Mouse (Mus musculus) lung, postnatal 0 days (tissue): Measurements from ENCODE around the gene Rock2. TPM values are rescaled to one million over a fixed set of nuclear protein-coding genes. Genes with fewer than 3 reads are reported as not detected.

ENCODE experiments used
- ATAC-seq: fragments of 200-750 bp; cut with Nextera tagmentation; 2 replicates; pipeline ENCODE4 v1.8.0; 2017; ENCODE audit warnings: moderate library complexity
- DNase-seq: peaks from one replicate; pipeline ENCODE4 v3.0.0-alpha.2; 2016; ENCODE audit warnings: low spot score
- H3K27ac ChIP-seq: fragments of 300-500 bp; sonication (generic); 2 replicates; pipeline ENCODE4 v1.5.1; 2014; ENCODE audit warnings: antibody characterized with exemption, mild to moderate bottlenecking, low read length, mixed read lengths
- H3K27me3 ChIP-seq: fragments of 300-500 bp; sonication (generic); replicated peaks from 2 replicates; pipeline ENCODE4 v1.6.1; 2014; ENCODE audit warnings: low read length, mixed read lengths; ENCODE audit not compliant: insufficient read depth
- H3K36me3 ChIP-seq: fragments of 300-500 bp; sonication (generic); 2 replicates; pipeline ENCODE4 v1.6.1; 2014; ENCODE audit warnings: low read length, mixed read lengths; ENCODE audit not compliant: insufficient read depth
- H3K4me1 ChIP-seq: fragments of 300-500 bp; sonication (generic); 2 replicates; pipeline ENCODE4 v1.6.1; 2014; ENCODE audit warnings: antibody characterized with exemption, low read depth, low read length, mixed read lengths; ENCODE audit not compliant: insufficient read depth
- H3K4me2 ChIP-seq: fragments of 300-500 bp; sonication (generic); replicated peaks from 2 replicates; pipeline ENCODE4 v1.6.1; 2014; ENCODE audit warnings: low read depth, mild to moderate bottlenecking, low read length, moderate library complexity, mixed read lengths
- H3K4me3 ChIP-seq: fragments of 300-500 bp; sonication (generic); 2 replicates; pipeline ENCODE4 v1.5.1; 2014; ENCODE audit warnings: low read depth, low read length
- H3K9ac ChIP-seq: fragments of 300-500 bp; sonication (generic); replicated peaks from 2 replicates; pipeline ENCODE4 v1.6.1; 2014; ENCODE audit warnings: low read depth, mild to moderate bottlenecking
- H3K9me3 ChIP-seq: fragments of 300-500 bp; sonication (generic); 2 replicates; pipeline ENCODE4 v1.6.1; 2016; ENCODE audit warnings: low read length, mixed read lengths
- CTCF ChIP-seq: IDR thresholded peaks from 2 replicates; pipeline ENCODE4 v1.5.1; 2016; ENCODE audit warnings: antibody characterized with exemption, mild to moderate bottlenecking
- EP300 ChIP-seq: IDR thresholded peaks from 2 replicates; pipeline ENCODE4 v1.6.1; 2016; ENCODE audit warnings: antibody characterized with exemption, mild to moderate bottlenecking, control low read depth
- WGBS: fragments of 180-500 bp; shearing (Covaris S2); extraction: QIAGEN DNeasy Blood & Tissue Kit; methylation state at CpG from one replicate; pipeline ENCODE4 v1.1.7; 2014; 5-methylcytosine and 5-hydroxymethylcytosine counted together
- polyA plus RNA-seq: library from polyadenylated mRNA; unstranded; fragments of >200 nt; fragmentation: Nextera tagmentation; extraction: Ambion mirVana; gene quantifications from 2 replicates; pipeline ENCODE4 v1.2.1, GENCODE M21; 2015

Rock2 gene
- polyA plus RNA-seq, 1 experiment from 2014 or later = 18.2 TPM

GRCm38 (mm10) chr12:17022145-17022544 lies 127.5 kb downstream of the Rock2 start:
- 77% methylated on average over 4 of the region's 4 CpGs for WGBS
- no peaks in the 10 kb centered on the region for H3K4me1 ChIP-seq
- ATAC-seq (no peak), DNase-seq (no peak)
- H3K27ac ChIP-seq = no peak overlapping the region
- H3K27me3 ChIP-seq = no peaks in the 10 kb centered on the region
- no peak overlapping the region for H3K9ac ChIP-seq
- no peaks in the 10 kb centered on the region for H3K36me3 ChIP-seq
- no peaks in the 10 kb centered on the region for H3K9me3 ChIP-seq
- TF ChIP-seq CTCF (no peak), EP300 (no peak)
- no peak overlapping the region for H3K4me3 ChIP-seq
- H3K4me2 ChIP-seq = no peak overlapping the region

GRCm38 (mm10) chr12:17024554-17025110 lies 129.9 kb downstream of the Rock2 start:
- no peak for DNase-seq
- TF ChIP-seq EP300 (no peak), CTCF (no peak)
- whole genome bisulfite sequencing = 88% methylated on average over 6 of the region's 6 CpGs

DNA sequence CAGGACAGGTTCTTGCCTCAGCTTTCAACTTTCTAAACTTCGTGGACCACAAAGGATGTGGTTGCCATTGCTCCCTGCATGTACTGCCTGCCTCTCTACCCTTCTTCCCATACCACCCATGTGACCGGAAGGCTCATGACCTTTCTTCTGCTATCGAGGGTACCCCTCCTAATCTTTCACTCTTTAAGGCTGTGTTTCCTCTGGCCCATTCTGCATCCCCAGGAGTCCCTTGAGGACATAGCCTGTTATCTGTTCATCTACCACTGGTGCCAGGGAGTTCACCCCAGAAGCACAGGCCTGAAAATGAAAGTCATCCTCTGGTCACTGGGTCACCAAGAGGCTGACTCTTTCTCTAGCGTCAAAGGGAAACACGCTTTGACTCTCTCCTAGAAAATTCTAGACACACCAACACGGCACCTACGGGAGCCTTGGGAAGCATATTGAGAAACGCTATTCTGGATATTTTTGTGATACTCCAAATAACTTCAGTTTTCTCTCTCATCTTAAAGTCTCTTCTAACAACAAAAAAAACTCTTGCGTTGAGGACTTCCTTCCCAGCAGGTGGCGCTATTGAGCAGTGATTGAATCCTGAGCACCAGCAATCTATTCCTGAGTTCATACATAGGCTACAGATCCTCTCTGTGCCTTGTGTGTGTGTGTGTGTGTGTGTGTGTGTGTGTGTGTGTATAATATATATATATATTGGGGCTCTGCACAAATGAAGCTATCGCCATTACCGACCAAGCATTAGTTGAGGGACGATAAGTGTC lies 138.2 kb downstream of the Rock2 start:
- H3K27ac ChIP-seq = no peak overlapping the region
- no peak for TF ChIP-seq EP300
- peak; percentile 87 for TF ChIP-seq CTCF
- no peak overlapping the region for H3K9ac ChIP-seq
- ATAC-seq (0 out of 2 replicates have a peak, but pooled peaks have one; percentile 36), DNase-seq (peak; percentile 84)
- H3K36me3 ChIP-seq = no peaks in the 10 kb centered on the region
- no peak overlapping the region for H3K4me3 ChIP-seq
- WGBS = 35% methylated on average over 13 of the region's 13 CpGs
- H3K4me1 ChIP-seq = no peaks in the 10 kb centered on the region
- H3K27me3 ChIP-seq = no peaks in the 10 kb centered on the region
- H3K9me3 ChIP-seq = no peaks in the 10 kb centered on the region
- no peak overlapping the region for H3K4me2 ChIP-seq

More at GRCm38 (mm10) chr12:17024554-17025110, 129.9 kb downstream of the Rock2 start:
- Histone ChIP-seq H3K27ac (no peak overlapping the region), H3K9ac (no peak overlapping the region), H3K4me2 (no peak overlapping the region), H3K27me3 (no peaks in the 10 kb centered on the region), H3K4me3 (no peak overlapping the region), H3K36me3 (no peaks in the 10 kb centered on the region), H3K9me3 (no peaks in the 10 kb centered on the region), H3K4me1 (no peaks in the 10 kb centered on the region)
- no peak for ATAC-seq

- ATAC-seq (no peak), DNase-seq (no peak)
- Histone ChIP-seq H3K27me3 (no peaks in the 10 kb centered on the region), H3K9ac (no peak overlapping the region), H3K36me3 (no peaks in the 10 kb centered on the region), H3K9me3 (no peaks in the 10 kb centered on the region), H3K27ac (no peak overlapping the region), H3K4me1 (no peaks in the 10 kb centered on the region), H3K4me2 (no peak overlapping the region), H3K4me3 (no peak overlapping the region)
- 65% methylated on average over 9 of the region's 9 CpGs for WGBS
- TF ChIP-seq CTCF = no peak
- TF ChIP-seq EP300 = no peak
Observed at GRCm38 (mm10) chr12:17033464-17033841, 138.8 kb downstream of the Rock2 start.

GRCm38 (mm10) chr12:17034671-17035070 lies 140.0 kb downstream of the Rock2 start:
- H3K27me3 ChIP-seq = no peaks in the 10 kb centered on the region
- no peak overlapping the region for H3K4me3 ChIP-seq
- no peak overlapping the region for H3K4me2 ChIP-seq
- WGBS = 88% methylated on average over 5 of the region's 5 CpGs
- no peak for ATAC-seq
- H3K4me1 ChIP-seq = no peaks in the 10 kb centered on the region
- no peak overlapping the region for H3K9ac ChIP-seq
- no peak overlapping the region for H3K27ac ChIP-seq
- no peaks in the 10 kb centered on the region for H3K36me3 ChIP-seq
- no peaks in the 10 kb centered on the region for H3K9me3 ChIP-seq
- TF ChIP-seq EP300 = no peak
- TF ChIP-seq CTCF = no peak
- DNase-seq = no peak

DNA sequence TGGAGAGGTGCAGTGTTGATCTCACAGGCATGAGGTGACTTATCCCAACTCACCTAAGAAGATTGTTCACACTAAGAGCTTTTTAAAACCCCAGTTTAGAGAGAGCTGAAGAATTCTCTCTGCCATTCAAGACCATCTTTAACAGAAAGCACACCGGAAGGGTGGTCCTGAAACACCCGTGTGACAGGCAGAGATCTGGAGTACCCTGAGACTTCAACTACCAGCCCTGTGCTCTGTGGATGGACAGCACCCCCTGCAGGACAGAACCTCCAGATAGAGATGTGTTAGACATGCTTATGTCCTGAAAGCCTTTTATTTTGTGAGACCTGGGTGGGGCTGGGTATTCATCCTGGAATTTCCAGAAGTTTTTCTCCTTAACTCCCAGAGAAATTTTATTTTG lies 140.4 kb downstream of the Rock2 start:
- no peaks in the 10 kb centered on the region for H3K4me1 ChIP-seq
- no peak overlapping the region for H3K4me3 ChIP-seq
- TF ChIP-seq EP300 (no peak), CTCF (peak; percentile 51)
- H3K9ac ChIP-seq = no peak overlapping the region
- no peaks in the 10 kb centered on the region for H3K36me3 ChIP-seq
- H3K27me3 ChIP-seq = no peaks in the 10 kb centered on the region
- no peak overlapping the region for H3K27ac ChIP-seq
- DNase-seq (peak; percentile 6), ATAC-seq (no peak)
- 61% methylated on average over 2 of the region's 2 CpGs for WGBS
- no peaks in the 10 kb centered on the region for H3K9me3 ChIP-seq
- no peak overlapping the region for H3K4me2 ChIP-seq
